ENCODE assay signal across 12 mouse cellular contexts in the genomic region with DNA sequence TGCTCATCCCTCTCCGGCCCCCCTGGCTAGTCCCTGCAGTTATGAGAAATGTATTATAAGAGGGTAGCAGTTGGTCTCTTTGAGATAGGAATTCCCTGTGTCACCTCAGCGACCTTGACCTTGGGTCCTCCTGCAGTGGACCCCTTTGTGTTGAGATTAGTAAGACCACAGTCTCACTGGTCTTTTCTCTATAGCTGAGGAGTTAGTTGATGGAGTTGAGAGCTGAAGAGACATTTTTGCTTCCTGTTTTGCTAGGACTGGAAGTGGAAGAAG. TPM values are rescaled to one million over a fixed set of nuclear protein-coding genes. Genes with fewer than 3 reads are reported as not detected.
DNase-seq lines count a peak whose midpoint lies in the region; ATAC-seq lines count a peak whose summit lies in the region.
"Had no signal": no experiment of that assay in that cellular context is flagged by ENCODE, and none has a peak within 500 bp of the region (broad histone marks: within the 10 kb centered on the region; RNA-seq: fewer than 3 reads in every experiment).

No protein-coding gene starts in this region.

- H3K4me3 ChIP-seq in hindbrain, embryonic 10.5 days = peak overlapping the region; percentile 5; the same call in 1 of the 2 replicates
- no peak overlapping the region for H3K4me3 ChIP-seq in hindbrain, embryonic 12.5 days
- no peak overlapping the region for H3K4me3 ChIP-seq in neural tube, embryonic 12.5 days
- no peak overlapping the region for H3K4me3 ChIP-seq in intestine, embryonic 16.5 days (ENCODE audit: low read length)
- H3K4me3 ChIP-seq: liver, embryonic 15.5 days had no signal

- peaks cover 40% of the 10 kb centered on the region for H3K27me3 ChIP-seq in hindbrain, embryonic 10.5 days (ENCODE audit: insufficient read depth, poor library complexity, severe bottlenecking)
- H3K27me3 ChIP-seq in hindbrain, embryonic 12.5 days = peaks cover 38% of the 10 kb centered on the region
- no peaks in the 10 kb centered on the region; the same call in none of the 2 replicates for H3K27me3 ChIP-seq in neural tube, embryonic 12.5 days (replicated peaks)
- H3K27me3 ChIP-seq in intestine, embryonic 16.5 days (replicated peaks; ENCODE audit: control insufficient read depth, insufficient read depth, low read length) = peaks cover 8% of the 10 kb centered on the region; the same call in 1 of the 2 replicates

- H3K4me1 ChIP-seq in hindbrain, embryonic 10.5 days (replicated peaks) = peaks cover 45% of the 10 kb centered on the region
- H3K4me1 ChIP-seq in hindbrain, embryonic 12.5 days = peaks cover 29% of the 10 kb centered on the region
- H3K4me1 ChIP-seq in neural tube, embryonic 12.5 days = peaks cover 29% of the 10 kb centered on the region
- H3K4me1 ChIP-seq in intestine, embryonic 16.5 days (ENCODE audit: control insufficient read depth, insufficient read depth, low read length) = peaks cover 18% of the 10 kb centered on the region

- DNase-seq in hindbrain, embryonic 10.5 days (ENCODE audit: low spot score) = no peak
- DNase-seq in neural tube, embryonic 10.5 days (ENCODE audit: extremely low spot score, low spot score) = no peak
- no peak for DNase-seq in adrenal gland, adult 18-20 months (ENCODE audit: low spot score in 2 of 2)
- no peak for DNase-seq in frontal cortex, postnatal 36 days (ENCODE audit: low spot score in 2 of 2)
- DNase-seq: adrenal gland, postnatal 36 days; cerebellum, adult 11-12 months; kidney, adult 18-20 months had no signal

- peaks cover 14% of the 10 kb centered on the region; the same call in 1 of the 2 replicates for H3K36me3 ChIP-seq in hindbrain, embryonic 10.5 days
- no peaks in the 10 kb centered on the region for H3K36me3 ChIP-seq in hindbrain, embryonic 12.5 days
- H3K36me3 ChIP-seq in neural tube, embryonic 12.5 days = no peaks in the 10 kb centered on the region
- H3K36me3 ChIP-seq in intestine, embryonic 16.5 days (ENCODE audit: control insufficient read depth, insufficient read depth, low read length) = no peaks in the 10 kb centered on the region
- H3K36me3 ChIP-seq: liver, embryonic 15.5 days had no signal

- H3K9me3 ChIP-seq in hindbrain, embryonic 10.5 days = no peaks in the 10 kb centered on the region
- H3K9me3 ChIP-seq in hindbrain, embryonic 12.5 days (replicated peaks) = no peaks in the 10 kb centered on the region
- H3K9me3 ChIP-seq in neural tube, embryonic 12.5 days = no peaks in the 10 kb centered on the region
- H3K9me3 ChIP-seq in intestine, embryonic 16.5 days (ENCODE audit: control insufficient read depth, low read length) = no peaks in the 10 kb centered on the region
- H3K9me3 ChIP-seq: liver, embryonic 15.5 days had no signal

- no peak overlapping the region for H3K9ac ChIP-seq in hindbrain, embryonic 12.5 days
- H3K9ac ChIP-seq in neural tube, embryonic 12.5 days = no peak overlapping the region
- H3K9ac ChIP-seq in intestine, embryonic 16.5 days (ENCODE audit: low read depth, low read length) = no peak overlapping the region
- H3K9ac ChIP-seq: liver, embryonic 15.5 days had no signal

- H3K27ac ChIP-seq in hindbrain, embryonic 10.5 days = no peak overlapping the region
- no peak overlapping the region for H3K27ac ChIP-seq in hindbrain, embryonic 12.5 days
- no peak overlapping the region for H3K27ac ChIP-seq in neural tube, embryonic 12.5 days
- H3K27ac ChIP-seq in intestine, embryonic 16.5 days (ENCODE audit: low read length) = peak overlapping the region; percentile 46
- H3K27ac ChIP-seq: liver, embryonic 15.5 days had no signal

- WGBS in hindbrain, embryonic 10.5 days = 73% methylated on average over 2 of the region's 2 CpGs
- 67% methylated on average over 2 of the region's 2 CpGs for WGBS in hindbrain, embryonic 12.5 days
- WGBS in neural tube, embryonic 12.5 days = 76% methylated on average over 2 of the region's 2 CpGs
- 58% methylated on average over 2 of the region's 2 CpGs for WGBS in intestine, embryonic 16.5 days

- ATAC-seq in hindbrain, embryonic 12.5 days (ENCODE audit: low FRiP score) = no peak
- no peak for ATAC-seq in neural tube, embryonic 12.5 days (ENCODE audit: low FRiP score, low read depth)
- no peak for ATAC-seq in intestine, embryonic 16.5 days

- no peak overlapping the region for H3K4me2 ChIP-seq in hindbrain, embryonic 12.5 days (replicated peaks)
- 0 out of 2 replicates have a peak overlapping the region, but pooled peaks have one; percentile 84 for H3K4me2 ChIP-seq in neural tube, embryonic 12.5 days (replicated peaks)
- H3K4me2 ChIP-seq in intestine, embryonic 16.5 days (ENCODE audit: low read depth, low read length) = 0 out of 2 replicates have a peak overlapping the region, but pooled peaks have one; percentile 20
- H3K4me2 ChIP-seq: liver, embryonic 15.5 days had no signal

RNA-seq across cellular contexts. Expression of gene Ptch2, which starts 2.8 kb away (rescaled TPM):
- 5.8 and 6.9 TPM in 2 replicates for polyA plus RNA-seq in hindbrain, embryonic 10.5 days (2016; fragmentation: Nextera tagmentation; extraction: Ambion mirVana)
- polyA plus RNA-seq in hindbrain, embryonic 12.5 days (2016; fragmentation: Nextera tagmentation; extraction: Ambion mirVana) = 4.5 and 5.9 TPM in 2 replicates
- polyA plus RNA-seq in neural tube, embryonic 12.5 days (2016; fragmentation: Nextera tagmentation; extraction: Ambion mirVana) = 5.2 and 6.0 TPM in 2 replicates
- 6.2 and 6.4 TPM in 2 replicates for polyA plus RNA-seq in intestine, embryonic 16.5 days (2015; fragmentation: Nextera tagmentation; extraction: Ambion mirVana)
- total RNA-seq in adrenal gland, adult 18-20 months (2021) = 1 to 10 TPM; 2.2 to 2.6 TPM

RNA-seq across cellular contexts. Expression of gene Btbd19, which starts 26.8 kb away (rescaled TPM):
- 4.4 and 4.8 TPM in 2 replicates for polyA plus RNA-seq in hindbrain, embryonic 10.5 days (2016; fragmentation: Nextera tagmentation; extraction: Ambion mirVana)
- 4.0 and 4.5 TPM in 2 replicates for polyA plus RNA-seq in hindbrain, embryonic 12.5 days (2016; fragmentation: Nextera tagmentation; extraction: Ambion mirVana)
- 3.6 and 4.6 TPM in 2 replicates for polyA plus RNA-seq in neural tube, embryonic 12.5 days (2016; fragmentation: Nextera tagmentation; extraction: Ambion mirVana)
- polyA plus RNA-seq in intestine, embryonic 16.5 days (2015; fragmentation: Nextera tagmentation; extraction: Ambion mirVana) = 3.9 and 4.8 TPM in 2 replicates
- total RNA-seq in adrenal gland, adult 18-20 months (2021) = 10 to 100 TPM in 1 of 2 experiments, 1 to 10 TPM in 1; 9.1 to 11.0 TPM

RNA-seq across cellular contexts. Expression of gene Tctex1d4, which starts 27.9 kb away (rescaled TPM):
- 0.71 TPM in 1 of 2 replicates, not detected in the other for polyA plus RNA-seq in hindbrain, embryonic 10.5 days (2016; fragmentation: Nextera tagmentation; extraction: Ambion mirVana)
- polyA plus RNA-seq in hindbrain, embryonic 12.5 days (2016; fragmentation: Nextera tagmentation; extraction: Ambion mirVana) = 0.34 TPM in 1 of 2 replicates, not detected in the other
- not detected in 2 replicates for polyA plus RNA-seq in neural tube, embryonic 12.5 days (2016; fragmentation: Nextera tagmentation; extraction: Ambion mirVana)
- not detected in 2 replicates for polyA plus RNA-seq in intestine, embryonic 16.5 days (2015; fragmentation: Nextera tagmentation; extraction: Ambion mirVana)
- total RNA-seq in adrenal gland, adult 18-20 months (2021) = not detected
- total RNA-seq: adrenal gland, postnatal 36 days; left cerebral cortex, adult 8-10 months had no signal

RNA-seq across cellular contexts. Expression of gene Plk3, which starts 35.1 kb away (rescaled TPM):
- 41.8 and 58.6 TPM in 2 replicates for polyA plus RNA-seq in hindbrain, embryonic 10.5 days (2016; fragmentation: Nextera tagmentation; extraction: Ambion mirVana)
- polyA plus RNA-seq in hindbrain, embryonic 12.5 days (2016; fragmentation: Nextera tagmentation; extraction: Ambion mirVana) = 26.4 and 29.6 TPM in 2 replicates
- 39.3 and 41.4 TPM in 2 replicates for polyA plus RNA-seq in neural tube, embryonic 12.5 days (2016; fragmentation: Nextera tagmentation; extraction: Ambion mirVana)
- polyA plus RNA-seq in intestine, embryonic 16.5 days (2015; fragmentation: Nextera tagmentation; extraction: Ambion mirVana) = 2.5 and 4.1 TPM in 2 replicates
- 10 to 100 TPM; 14.1 to 42.2 TPM for total RNA-seq in adrenal gland, adult 18-20 months (2021)

RNA-seq across cellular contexts. Expression of gene Rps8, which starts 57.3 kb away (rescaled TPM):
- polyA plus RNA-seq in hindbrain, embryonic 10.5 days (2016; fragmentation: Nextera tagmentation; extraction: Ambion mirVana) = 660 and 807 TPM in 2 replicates
- 588 and 618 TPM in 2 replicates for polyA plus RNA-seq in hindbrain, embryonic 12.5 days (2016; fragmentation: Nextera tagmentation; extraction: Ambion mirVana)
- polyA plus RNA-seq in neural tube, embryonic 12.5 days (2016; fragmentation: Nextera tagmentation; extraction: Ambion mirVana) = 554 and 578 TPM in 2 replicates
- polyA plus RNA-seq in intestine, embryonic 16.5 days (2015; fragmentation: Nextera tagmentation; extraction: Ambion mirVana) = 811 and 851 TPM in 2 replicates
- 100 to 1,000 TPM; 912 to 968 TPM for total RNA-seq in adrenal gland, adult 18-20 months (2021)
